Mouse (Mus musculus): ENCODE data around the gene Elp1.
A peak's percentile ranks its signal among the peaks of the same experiment; 100 is the strongest.

Elp1 gene

DNA sequence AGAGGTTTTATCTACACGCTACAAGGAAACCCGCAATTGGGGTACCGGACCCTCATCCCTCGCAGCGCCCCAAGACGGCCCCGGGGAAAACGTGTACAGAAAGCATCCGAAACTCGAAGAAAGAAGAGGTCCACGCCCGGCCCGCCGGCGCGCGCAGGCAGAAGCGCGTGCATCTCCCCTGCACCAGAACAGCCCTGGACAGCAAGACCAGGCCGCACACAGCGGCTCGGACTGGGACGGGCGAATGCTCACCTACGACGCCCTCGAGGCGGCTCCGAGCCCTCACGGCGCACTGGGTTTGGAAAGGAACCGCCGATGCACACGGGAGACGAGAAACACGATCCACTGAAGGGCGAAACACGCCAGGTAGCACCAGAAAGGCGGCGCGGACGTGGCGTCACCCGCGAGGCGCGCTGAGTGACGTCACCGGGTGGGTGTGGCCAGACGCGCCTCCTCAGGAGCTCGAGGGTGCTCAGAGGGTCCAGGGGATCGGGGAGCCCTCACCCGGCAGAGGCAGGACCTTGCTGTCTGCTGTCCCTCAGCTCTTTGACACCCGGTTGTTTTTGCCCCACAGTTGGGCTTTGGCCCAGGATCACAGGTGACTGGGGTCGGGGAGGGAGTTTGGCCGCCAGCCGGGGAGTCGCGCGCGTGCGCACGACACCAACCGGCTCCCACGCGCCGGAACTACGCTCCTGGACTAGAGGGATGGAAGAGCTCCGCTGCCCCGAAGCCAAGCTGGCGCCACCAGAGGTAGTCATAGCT, at the start of gene Elp1, which contains the start of gene Fam206a:
Elp1 (minus strand) TSS at position 425 of the 762 bp plus-strand sequence.
Fam206a (plus strand) TSS at position 439 of the 762 bp plus-strand sequence.
- DNase-seq (ENCODE audit: extremely low read depth, low read depth), result peak; percentile 65

DNA sequence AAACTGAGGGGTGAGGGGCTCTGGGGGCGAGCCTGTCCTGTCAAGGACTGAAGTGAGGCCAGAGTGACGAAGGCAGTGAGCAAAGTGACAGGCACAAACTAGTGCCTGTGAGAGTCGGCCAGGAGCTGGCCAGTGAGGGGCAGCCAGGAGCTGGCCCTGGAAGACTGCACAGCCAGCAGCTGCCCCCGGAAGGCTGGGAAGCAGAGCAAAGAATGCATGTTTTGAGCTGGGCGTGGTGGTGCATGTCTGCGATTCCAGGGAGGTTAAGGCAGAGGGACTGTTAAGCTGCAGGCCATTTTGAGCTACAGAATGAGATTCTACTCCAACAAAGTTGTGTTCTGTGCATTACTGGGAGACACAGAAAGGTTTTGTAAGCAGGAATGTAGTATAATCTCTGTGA, 48.6 kb upstream of the Elp1 start:
- no peak for DNase-seq (ENCODE audit: extremely low read depth, low read depth)

DNA sequence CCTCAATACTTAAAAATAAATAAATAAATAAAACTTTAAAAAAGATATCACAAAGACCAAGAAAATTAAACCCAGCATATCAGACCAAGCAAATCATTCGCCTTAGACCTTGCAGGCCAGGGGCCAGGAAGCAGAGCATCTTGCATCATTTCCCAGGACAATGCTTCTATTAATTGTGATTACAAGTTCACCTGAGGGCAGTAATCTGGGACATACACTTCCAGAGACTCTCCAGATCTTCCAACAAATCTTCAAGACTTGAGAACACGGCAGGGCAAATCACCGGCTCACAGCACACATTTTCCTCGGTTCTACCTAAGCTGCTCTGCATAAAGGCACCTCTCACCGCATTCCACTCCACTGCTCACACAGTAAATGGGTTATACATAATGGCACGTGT, 45.9 kb upstream of the Elp1 start:
- DNase-seq (ENCODE audit: extremely low read depth, low read depth), result no peak

- no peak for DNase-seq (ENCODE audit: extremely low read depth, low read depth)
These were observed 45.3 kb upstream of the Elp1 start for GRCm38 (mm10) chr4:56847400-56847799.

DNA sequence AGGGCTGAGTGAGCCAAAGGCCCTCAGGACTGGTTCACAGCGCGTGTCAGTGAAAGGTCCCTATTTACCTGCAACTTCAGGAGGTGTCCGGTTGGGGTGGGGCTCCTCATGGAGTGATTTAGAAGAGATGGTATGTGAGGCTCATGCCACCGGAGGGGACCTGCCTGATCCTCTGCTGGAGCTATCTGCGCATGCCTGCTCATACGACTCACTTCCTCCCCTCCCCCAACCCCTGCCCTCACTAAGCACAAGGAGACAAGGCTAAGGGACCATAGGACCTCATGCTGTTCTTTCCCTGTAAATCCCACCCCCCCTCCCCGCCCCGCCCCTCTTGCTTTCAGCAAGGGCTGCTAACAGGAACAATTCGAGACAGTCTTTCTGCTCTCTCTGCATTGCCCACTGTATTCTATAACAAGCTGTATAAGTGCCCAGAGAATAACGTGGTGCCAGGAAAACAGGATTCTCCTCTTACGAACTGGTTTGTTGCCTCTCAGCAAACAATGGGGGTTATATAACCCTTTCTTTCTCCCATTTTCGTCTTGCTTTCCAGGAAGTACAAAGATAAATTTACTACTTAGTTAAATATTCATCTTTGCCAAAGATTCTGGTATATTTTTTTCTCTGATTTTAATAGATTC, 43.9 kb upstream of the Elp1 start:
- no peak for DNase-seq (ENCODE audit: extremely low read depth, low read depth)

DNA sequence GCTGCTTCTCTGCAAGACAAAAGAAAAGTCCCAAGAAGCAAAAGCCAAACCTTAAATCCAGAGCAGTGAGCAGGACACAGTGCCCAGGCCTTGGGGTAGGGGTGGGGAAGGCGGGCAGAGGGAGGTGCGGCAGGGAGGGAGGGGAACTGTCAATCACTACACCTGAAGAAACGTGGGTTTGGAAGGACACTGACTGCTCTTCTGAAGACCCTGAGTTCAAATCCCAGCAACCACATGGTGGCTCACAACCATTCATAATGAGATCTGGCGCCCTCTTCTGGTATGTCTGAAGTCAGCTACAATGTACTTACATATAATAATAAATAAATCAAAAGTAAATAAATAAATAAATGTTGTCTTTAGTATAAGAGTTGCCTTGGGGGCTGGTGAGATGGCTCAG, 42.8 kb upstream of the Elp1 start:
- no peak for DNase-seq (ENCODE audit: extremely low read depth, low read depth)

DNA sequence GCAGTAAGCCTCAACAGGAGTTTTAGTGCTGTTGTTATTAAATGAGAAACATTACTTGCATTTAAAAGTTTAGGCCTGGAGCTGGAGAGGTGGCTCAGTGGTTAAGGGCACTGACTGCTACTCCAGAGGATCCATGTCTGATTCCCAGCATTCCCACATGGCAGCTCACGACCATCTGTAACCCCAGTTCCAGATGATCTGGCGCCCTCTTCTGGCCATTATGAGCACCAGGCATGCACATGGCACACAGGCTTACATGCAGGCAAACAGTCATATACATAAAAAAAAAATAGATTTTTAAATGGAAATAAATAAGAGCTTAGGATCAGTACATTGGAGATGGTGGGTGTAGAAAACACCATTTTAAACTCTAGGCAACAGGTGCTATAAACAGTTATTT, 41.8 kb upstream of the Elp1 start:
- no peak for DNase-seq (ENCODE audit: extremely low read depth, low read depth)

GRCm38 (mm10) chr4:56842501-56842900, 40.4 kb upstream of the Elp1 start:
- no peak for DNase-seq (ENCODE audit: extremely low read depth, low read depth)

DNA sequence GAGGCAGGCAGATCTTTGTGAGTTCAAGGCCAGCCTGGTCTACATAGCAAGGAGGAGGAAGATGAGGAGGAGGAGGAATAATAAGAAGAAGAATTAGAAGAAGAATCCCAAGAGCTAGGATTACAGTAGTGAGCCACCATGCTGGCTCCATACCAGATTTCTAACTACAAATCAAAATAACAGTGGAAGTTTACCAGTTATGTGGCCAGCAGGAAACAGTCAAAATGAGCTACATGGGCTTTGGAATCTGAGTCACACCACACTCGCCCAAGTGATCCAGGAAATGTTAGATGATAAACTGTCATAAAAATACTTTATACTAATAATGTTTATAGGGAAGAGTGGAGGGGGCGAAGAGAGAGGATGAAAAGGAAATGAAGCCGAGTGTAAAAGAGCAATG, 38.2 kb upstream of the Elp1 start:
- no peak for DNase-seq (ENCODE audit: extremely low read depth, low read depth)

DNA sequence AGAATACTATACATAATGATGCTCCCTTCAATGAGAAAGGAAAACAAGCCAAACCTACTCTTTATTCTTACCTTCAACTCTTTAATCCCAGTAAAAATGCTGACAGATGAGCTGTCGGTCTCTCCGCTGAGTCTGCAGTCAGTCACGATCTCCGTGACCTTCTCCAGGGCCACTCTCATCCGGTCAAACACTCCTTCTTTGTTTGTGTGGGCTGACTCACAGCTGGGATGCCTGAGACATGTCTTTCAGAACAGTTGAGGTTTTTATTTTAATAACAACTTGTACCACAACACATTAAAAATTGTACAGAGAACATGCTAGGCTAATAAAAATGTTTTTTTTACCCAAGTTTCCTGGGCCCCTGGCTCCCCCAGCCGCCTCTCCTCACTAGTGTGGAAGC, 35.5 kb upstream of the Elp1 start:
- no peak for DNase-seq (ENCODE audit: extremely low read depth, low read depth)

DNA sequence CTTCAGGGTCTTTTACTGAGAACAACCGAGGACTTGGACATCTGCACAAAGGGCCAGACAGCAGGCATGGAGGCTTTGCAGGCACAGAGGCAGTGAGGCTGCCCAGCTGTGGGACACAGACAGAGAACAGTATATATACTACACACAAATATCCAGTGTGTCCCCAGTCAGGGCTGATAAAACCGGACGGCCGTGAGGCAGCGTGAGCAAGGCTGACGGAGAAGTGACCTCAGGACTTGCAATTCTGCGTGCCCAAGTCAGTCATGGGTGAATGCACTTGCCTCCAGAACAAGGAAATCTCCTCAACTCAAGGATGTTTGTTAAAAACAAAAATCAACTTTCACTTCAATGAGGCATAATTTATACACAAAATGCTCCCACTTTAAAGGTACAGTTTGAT, 29.9 kb upstream of the Elp1 start:
- DNase-seq (ENCODE audit: extremely low read depth, low read depth), result no peak

- no peak for DNase-seq (ENCODE audit: extremely low read depth, low read depth)
These were observed 29.0 kb upstream of the Elp1 start for GRCm38 (mm10) chr4:56831013-56831609.

DNA sequence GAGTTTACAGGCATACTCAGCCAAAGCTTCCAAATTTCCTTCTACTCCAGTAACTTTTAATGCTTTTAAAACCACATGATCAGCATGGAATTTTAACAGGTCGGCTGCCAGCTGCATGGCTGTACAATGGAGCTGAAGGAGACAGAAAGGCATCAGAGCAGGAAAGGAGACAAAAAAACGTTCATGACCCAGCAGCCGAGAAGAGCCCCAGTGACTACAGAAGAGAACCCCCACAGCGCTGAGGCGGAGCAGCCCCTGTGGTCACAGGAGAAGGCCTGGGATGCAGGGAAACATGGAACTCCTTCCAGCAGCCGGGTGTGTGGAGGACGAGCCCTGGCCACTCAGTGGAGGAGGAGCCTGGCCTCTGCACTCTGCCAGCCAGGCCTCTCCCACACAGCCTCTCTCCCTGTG, 27.4 kb upstream of the Elp1 start:
- no peak for DNase-seq (ENCODE audit: extremely low read depth, low read depth)

DNA sequence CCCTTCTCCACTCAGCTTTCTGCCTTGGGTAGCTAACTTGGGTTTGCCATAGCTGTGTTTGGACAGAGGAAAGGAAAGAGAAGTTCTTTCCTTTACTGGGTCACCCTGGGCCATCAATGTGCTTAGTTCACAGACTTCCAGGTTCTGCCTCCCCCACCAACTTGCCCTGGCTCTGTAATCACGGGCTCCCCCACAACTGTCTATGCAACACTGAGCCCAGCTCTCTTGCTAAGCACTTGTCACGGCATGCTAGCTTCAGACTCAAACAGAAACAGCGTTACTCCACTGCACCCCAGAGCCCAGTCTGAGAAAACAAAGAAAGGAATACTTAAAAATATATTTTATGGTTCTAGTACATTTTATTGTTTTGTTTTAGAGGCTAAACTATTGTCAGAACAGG, 26.8 kb upstream of the Elp1 start:
- no peak for DNase-seq (ENCODE audit: extremely low read depth, low read depth)

GRCm38 (mm10) chr4:56824231-56824630, 22.1 kb upstream of the Elp1 start:
- no peak for DNase-seq (ENCODE audit: extremely low read depth, low read depth)

DNA sequence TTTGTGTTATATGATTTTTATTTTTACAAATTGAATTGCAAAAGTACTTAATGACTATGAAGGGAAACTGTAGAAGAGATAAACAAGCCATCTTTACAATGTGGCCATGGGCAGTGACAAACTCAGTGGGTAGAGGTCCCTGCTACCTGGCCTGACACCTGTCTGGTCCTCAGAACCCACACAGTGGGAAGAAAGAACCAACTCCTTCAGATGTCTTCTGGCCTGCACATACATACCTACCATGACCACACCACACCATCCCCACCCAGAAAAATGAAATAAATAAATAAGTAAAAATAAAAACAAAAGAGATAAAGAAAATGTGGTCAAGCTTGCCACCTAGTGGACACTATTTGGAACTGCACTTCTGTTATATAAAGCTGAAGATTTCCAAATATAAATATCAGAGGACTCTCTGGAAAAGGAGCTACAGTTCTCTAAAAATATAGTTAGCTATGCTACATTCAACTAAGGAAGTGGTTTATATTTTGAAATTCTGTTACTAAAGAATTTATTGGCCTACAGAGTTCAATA, 18.0 kb upstream of the Elp1 start:
- peak; percentile 18 for DNase-seq (ENCODE audit: extremely low read depth, low read depth)

- no peak for DNase-seq (ENCODE audit: extremely low read depth, low read depth)
These were observed 13.0 kb upstream of the Elp1 start for GRCm38 (mm10) chr4:56815131-56815530.

- DNase-seq (ENCODE audit: extremely low read depth, low read depth), result no peak
These were observed 10.0 kb upstream of the Elp1 start for GRCm38 (mm10) chr4:56812096-56812495.

- DNase-seq (ENCODE audit: extremely low read depth, low read depth), result no peak
These were observed 9.5 kb upstream of the Elp1 start for GRCm38 (mm10) chr4:56811642-56812041.

- no peak for DNase-seq (ENCODE audit: extremely low read depth, low read depth)
These were observed 6.9 kb upstream of the Elp1 start for GRCm38 (mm10) chr4:56809050-56809449.

DNA sequence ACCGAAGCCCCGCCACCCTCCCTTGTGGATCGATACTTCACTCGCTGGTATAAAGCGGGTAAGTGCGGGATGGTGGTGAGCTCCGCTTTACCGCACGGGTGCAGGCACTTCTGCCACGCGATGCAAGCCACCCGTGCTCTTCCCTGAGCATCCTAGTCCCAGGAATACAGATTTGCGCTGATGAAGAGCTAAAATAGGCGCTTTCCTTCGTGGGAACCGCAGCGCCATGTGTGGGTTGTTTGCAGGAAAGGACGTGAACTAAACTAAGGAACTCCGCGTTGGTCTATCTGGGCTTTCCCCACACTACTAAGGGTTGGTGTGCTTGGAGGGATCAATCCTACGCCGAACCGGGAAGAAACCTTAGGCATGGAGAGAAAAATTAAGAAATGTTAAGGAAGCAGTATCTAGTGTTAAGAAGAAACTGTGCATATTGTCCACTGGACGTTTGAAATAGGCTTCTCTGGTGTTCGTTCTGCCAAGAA, 579 bp upstream of the Elp1 start:
- DNase-seq (ENCODE audit: extremely low read depth, low read depth), result peak; percentile 11

- DNase-seq (ENCODE audit: extremely low read depth, low read depth), result peak; percentile 7
These were observed 10.8 kb downstream of the Elp1 start for GRCm38 (mm10) chr4:56791373-56791772.
